Mouse (Mus musculus) hindbrain, embryonic 14.5 days (tissue): ENCODE measurements around the gene Pls1. TPM values are rescaled to one million over a fixed set of nuclear protein-coding genes. Genes with fewer than 3 reads are reported as not detected.
A peak's percentile ranks its signal among the peaks of the same experiment; 100 is the strongest.

Experiments used
- ATAC-seq: fragments of 200-750 bp; cut with Nextera tagmentation; 2 replicates; pipeline ENCODE4 v1.8.0; 2017; ENCODE audit warnings: moderate number of reproducible peaks, mild to moderate bottlenecking, moderate TSS enrichment, moderate library complexity; ENCODE audit not compliant: low FRiP score
- DNase-seq: peaks from one replicate; pipeline ENCODE4 v3.0.0-alpha.2; 2015; ENCODE audit warnings: low spot score
- H3K27ac ChIP-seq: fragments of 300-500 bp; sonication (generic); 2 replicates; pipeline ENCODE4 v1.5.1; 2014; ENCODE audit warnings: mild to moderate bottlenecking, moderate library complexity
- H3K27me3 ChIP-seq: fragments of 300-500 bp; sonication (generic); 2 replicates; pipeline ENCODE4 v1.6.1; 2014; ENCODE audit warnings: mild to moderate bottlenecking, low read length, mixed read lengths; ENCODE audit not compliant: control insufficient read depth, insufficient read depth
- H3K36me3 ChIP-seq: fragments of 300-500 bp; sonication (generic); replicated peaks from 2 replicates; pipeline ENCODE4 v1.6.1; 2014; ENCODE audit not compliant: control insufficient read depth, insufficient read depth
- H3K4me1 ChIP-seq: fragments of 300-500 bp; sonication (generic); replicated peaks from 2 replicates; pipeline ENCODE4 v1.6.1; 2014; ENCODE audit warnings: antibody characterized with exemption, low read length, mixed read lengths; ENCODE audit not compliant: control insufficient read depth, insufficient read depth
- H3K4me2 ChIP-seq: fragments of 300-500 bp; sonication (generic); replicated peaks from 2 replicates; pipeline ENCODE4 v1.6.1; 2014; ENCODE audit warnings: mild to moderate bottlenecking, moderate library complexity
- H3K4me3 ChIP-seq: fragments of 300-500 bp; sonication (generic); replicated peaks from 2 replicates; pipeline ENCODE4 v1.5.1; 2014; ENCODE audit warnings: mild to moderate bottlenecking, low read length
- H3K9ac ChIP-seq: fragments of 300-500 bp; sonication (generic); 2 replicates; pipeline ENCODE4 v1.6.1; 2014
- H3K9me3 ChIP-seq: fragments of 300-500 bp; sonication (generic); 2 replicates; pipeline ENCODE4 v1.6.1; 2016; ENCODE audit warnings: low read length; ENCODE audit not compliant: control insufficient read depth
- WGBS: fragments of 180-500 bp; shearing (Covaris S2); extraction: QIAGEN DNeasy Blood & Tissue Kit; methylation state at CpG from one replicate; pipeline ENCODE4 v1.1.7; 2014; 5-methylcytosine and 5-hydroxymethylcytosine counted together
- polyA plus RNA-seq: library from polyadenylated mRNA; unstranded; fragments of >200 nt; fragmentation: Nextera tagmentation; extraction: Ambion mirVana; gene quantifications from 2 replicates; pipeline ENCODE4 v1.2.1, GENCODE M21; 2014

Gene Pls1
- polyA plus RNA-seq, 1 experiment from 2014 or later = 2.9 TPM

DNA sequence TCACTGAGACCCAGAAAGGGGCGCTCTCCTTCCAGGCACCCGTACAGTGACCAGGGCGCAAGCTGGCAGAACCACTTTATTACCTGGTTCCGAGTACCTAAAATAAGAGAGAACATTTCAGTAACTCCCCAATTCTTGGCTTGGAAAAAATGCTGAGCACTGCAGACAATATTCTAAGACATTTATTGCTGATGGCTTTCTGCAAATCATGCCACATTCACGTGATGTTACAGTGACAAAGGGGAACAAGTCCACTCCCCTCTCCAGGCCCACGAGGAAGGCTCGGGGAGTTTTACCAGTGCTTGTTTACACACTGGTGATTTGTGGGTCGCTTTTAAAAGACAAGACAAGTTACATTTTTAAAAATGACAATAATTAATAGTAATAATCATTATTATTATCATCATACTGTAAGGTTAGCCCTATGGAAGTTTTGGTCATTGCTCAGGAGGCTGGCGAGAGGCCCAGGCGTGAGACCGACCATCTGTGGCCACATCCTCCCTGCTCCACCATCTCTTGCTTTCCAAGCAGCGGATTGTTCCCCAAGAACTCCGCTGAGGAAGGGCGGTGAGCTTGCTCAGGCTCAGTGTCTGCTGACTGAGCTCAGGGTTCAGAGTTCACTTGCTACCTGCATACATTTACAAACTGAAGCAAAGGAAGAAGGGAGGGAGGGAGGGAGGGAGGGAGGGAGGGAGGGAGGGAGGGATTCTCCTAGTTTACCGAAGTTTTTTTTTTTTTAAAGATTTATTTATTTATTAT is 50.9 kb downstream of the Pls1 start:
- Histone ChIP-seq H3K9me3 (no peaks in the 10 kb centered on the region), H3K4me3 (no peak overlapping the region), H3K4me1 (no peaks in the 10 kb centered on the region), H3K27ac (no peak overlapping the region), H3K9ac (no peak overlapping the region), H3K36me3 (no peaks in the 10 kb centered on the region), H3K4me2 (no peak overlapping the region), H3K27me3 (no peaks in the 10 kb centered on the region)
- ATAC-seq (no peak), DNase-seq (no peak)
- WGBS = 93% methylated on average over 15 of the region's 15 CpGs

DNA sequence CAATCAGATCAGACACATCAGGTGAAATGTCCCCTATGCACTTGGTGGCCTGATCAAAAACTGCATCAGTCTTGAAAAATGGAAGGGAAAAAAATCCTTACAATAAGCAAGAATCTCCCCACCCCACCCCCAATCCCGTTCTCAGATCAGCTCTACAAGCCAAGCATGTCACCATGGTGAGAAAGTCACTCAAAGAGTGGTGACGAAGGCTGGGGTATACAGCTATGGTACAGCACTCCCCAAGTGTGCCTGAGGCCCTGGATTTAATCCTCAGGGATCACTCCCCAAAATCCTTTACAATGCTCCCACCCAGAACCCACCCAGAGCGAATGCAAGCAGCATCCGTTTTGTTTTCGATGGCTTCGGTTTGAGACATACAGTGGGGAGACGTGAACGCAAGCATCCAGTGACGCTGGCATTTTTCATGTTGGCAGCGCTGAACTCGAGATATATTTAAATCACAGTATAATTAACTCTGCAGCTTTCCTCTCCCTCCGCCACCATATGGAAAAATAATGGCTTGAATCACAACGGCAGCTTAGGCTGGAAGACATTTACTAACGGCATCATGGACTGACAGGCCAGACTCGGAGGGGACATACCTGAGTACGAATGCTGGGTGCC is 60.1 kb downstream of the Pls1 start:
- Histone ChIP-seq H3K4me2 (no peak overlapping the region), H3K9me3 (no peaks in the 10 kb centered on the region), H3K4me3 (no peak overlapping the region), H3K27me3 (no peaks in the 10 kb centered on the region), H3K9ac (no peak overlapping the region), H3K4me1 (no peaks in the 10 kb centered on the region), H3K27ac (no peak overlapping the region), H3K36me3 (no peaks in the 10 kb centered on the region)
- 69% methylated on average over 16 of the region's 16 CpGs for WGBS
- ATAC-seq = no peak
- DNase-seq = no peak

DNA sequence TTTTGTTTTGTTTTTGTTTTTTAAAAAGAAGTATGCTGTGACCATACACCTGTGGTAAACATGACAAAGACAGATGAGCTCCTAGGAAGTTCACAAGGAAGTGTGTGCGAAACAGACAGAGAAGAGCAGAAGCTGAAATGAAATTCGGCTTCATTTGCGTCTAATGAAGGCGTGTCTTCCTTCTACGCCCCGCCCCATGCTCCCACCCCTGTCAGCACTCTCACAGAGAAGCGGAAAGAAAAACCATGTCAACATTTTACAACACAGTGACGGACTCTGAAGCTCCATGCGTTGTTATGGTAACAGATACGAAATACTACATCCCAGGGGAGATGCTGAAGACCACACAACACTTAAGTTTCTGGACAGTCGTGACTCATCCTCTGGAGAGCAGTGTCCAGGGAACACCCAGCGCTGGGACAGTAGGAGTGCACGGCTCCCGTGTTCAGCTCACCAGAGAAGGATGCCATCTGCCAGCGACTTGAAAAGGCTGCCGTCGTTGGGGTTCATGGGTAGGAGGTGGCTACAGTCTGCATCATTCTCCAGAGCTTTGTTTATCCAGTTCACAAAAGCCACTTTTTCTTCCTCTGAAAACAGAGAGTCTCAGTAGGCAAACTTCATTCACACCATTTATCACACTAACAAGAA is 61.3 kb downstream of the Pls1 start:
- no peaks in the 10 kb centered on the region for H3K4me1 ChIP-seq
- no peak for DNase-seq
- 67% methylated on average over 17 of the region's 17 CpGs for WGBS
- H3K4me3 ChIP-seq = no peak overlapping the region
- H3K9ac ChIP-seq = no peak overlapping the region
- no peaks in the 10 kb centered on the region for H3K27me3 ChIP-seq
- no peaks in the 10 kb centered on the region for H3K9me3 ChIP-seq
- H3K27ac ChIP-seq = no peak overlapping the region
- no peaks in the 10 kb centered on the region for H3K36me3 ChIP-seq
- H3K4me2 ChIP-seq = no peak overlapping the region
- ATAC-seq = no peak

DNA sequence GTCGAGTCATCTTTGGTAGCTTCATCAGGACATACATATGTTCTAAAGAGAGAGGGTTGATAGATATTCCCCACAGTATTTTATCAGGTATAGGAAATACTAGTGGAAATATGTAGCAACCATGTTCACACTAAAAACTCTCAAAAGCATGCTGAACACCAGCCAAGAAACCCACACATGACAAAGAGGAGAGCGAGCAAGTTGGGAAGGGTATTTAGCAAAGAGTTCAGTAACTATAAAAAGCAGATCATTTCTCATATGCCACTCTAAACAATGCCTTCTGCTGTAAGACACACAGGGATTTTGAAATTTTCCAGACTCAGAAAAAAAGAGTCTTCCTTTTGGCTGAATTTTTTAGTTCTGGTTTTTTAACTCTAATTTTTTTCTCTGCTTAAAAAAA is 73.4 kb downstream of the Pls1 start:
- no peak for ATAC-seq
- Histone ChIP-seq H3K27me3 (no peaks in the 10 kb centered on the region), H3K9me3 (no peaks in the 10 kb centered on the region), H3K9ac (no peak overlapping the region), H3K4me2 (no peak overlapping the region), H3K36me3 (no peaks in the 10 kb centered on the region), H3K4me3 (no peak overlapping the region), H3K27ac (no peak overlapping the region), H3K4me1 (no peaks in the 10 kb centered on the region)
- no peak for DNase-seq
- WGBS = 81% methylated on average over 2 of the region's 2 CpGs

DNA sequence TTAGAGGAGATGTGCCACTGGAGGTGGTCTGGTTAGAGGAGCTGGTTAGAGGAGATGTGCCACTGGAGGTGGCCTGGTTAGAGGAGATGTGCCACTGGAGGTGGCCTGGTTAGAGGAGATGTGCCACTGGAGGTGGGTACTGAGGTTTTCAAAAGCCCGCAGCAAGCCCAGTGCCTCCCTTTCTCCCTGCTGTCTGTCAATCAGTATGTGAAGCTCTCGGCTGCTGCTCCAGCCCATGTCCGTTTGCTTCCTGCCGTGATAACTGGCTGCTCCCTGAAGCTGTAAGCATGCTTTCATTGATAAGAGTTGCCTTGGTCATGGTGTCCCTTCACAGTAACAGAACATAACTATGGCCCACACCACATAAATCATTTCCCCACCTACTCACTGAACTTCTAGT is 81.9 kb downstream of the Pls1 start:
- H3K27ac ChIP-seq = no peak overlapping the region
- no peak for ATAC-seq
- H3K4me2 ChIP-seq = no peak overlapping the region
- no peaks in the 10 kb centered on the region for H3K9me3 ChIP-seq
- DNase-seq = no peak
- 86% methylated on average over 4 of the region's 4 CpGs for WGBS
- no peaks in the 10 kb centered on the region for H3K4me1 ChIP-seq
- no peaks in the 10 kb centered on the region for H3K36me3 ChIP-seq
- no peak overlapping the region for H3K9ac ChIP-seq
- H3K27me3 ChIP-seq = no peaks in the 10 kb centered on the region
- no peak overlapping the region for H3K4me3 ChIP-seq

DNA sequence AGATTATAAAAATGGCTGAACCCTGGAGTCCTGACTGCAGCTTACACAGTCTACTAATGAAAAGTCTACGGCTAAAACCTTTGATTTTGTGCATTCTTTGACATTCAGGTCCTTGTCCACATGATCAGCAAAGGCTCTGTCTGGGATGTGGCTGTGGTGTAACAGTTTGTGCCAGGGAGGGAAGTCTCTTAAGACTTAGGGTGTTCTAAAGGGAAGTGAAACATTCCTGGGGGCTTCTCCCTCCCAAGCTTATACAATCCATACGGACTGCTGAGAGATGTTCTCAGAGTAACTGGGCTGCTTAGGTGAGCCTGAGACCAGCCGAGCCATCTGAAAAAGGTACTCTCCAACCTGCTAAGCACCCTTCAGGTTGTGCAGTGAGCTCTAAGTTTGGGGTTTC is 82.9 kb downstream of the Pls1 start:
- ATAC-seq = no peak
- H3K9ac ChIP-seq = no peak overlapping the region
- no peaks in the 10 kb centered on the region for H3K27me3 ChIP-seq
- no peak for DNase-seq
- no peaks in the 10 kb centered on the region for H3K9me3 ChIP-seq
- 90% methylated on average over 3 of the region's 3 CpGs for WGBS
- H3K27ac ChIP-seq = no peak overlapping the region
- H3K4me1 ChIP-seq = no peaks in the 10 kb centered on the region
- H3K4me2 ChIP-seq = no peak overlapping the region
- no peak overlapping the region for H3K4me3 ChIP-seq
- no peaks in the 10 kb centered on the region for H3K36me3 ChIP-seq

DNA sequence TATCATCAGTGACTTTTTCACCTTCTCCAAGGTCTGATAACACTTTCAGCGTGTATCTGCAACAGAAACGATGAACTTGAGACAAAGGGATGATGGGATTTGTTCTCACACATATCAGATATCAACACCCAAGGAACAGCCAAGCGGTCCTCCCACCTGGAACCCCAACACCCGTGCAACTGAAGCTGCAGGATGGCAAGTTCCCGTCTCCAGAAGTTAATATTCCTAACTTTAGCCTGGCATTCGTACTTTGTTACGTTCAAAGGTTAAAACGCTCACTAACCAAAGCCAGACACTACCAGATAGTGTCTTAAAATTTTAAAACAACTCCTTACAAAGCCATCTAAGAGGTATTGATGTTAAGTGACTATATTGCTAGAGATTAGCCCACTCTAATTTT is 83.7 kb downstream of the Pls1 start:
- DNase-seq (no peak), ATAC-seq (no peak)
- Histone ChIP-seq H3K4me2 (no peak overlapping the region), H3K9me3 (no peaks in the 10 kb centered on the region), H3K27me3 (no peaks in the 10 kb centered on the region), H3K36me3 (no peaks in the 10 kb centered on the region), H3K4me3 (no peak overlapping the region), H3K9ac (no peak overlapping the region), H3K4me1 (no peaks in the 10 kb centered on the region), H3K27ac (no peak overlapping the region)
- 91% methylated on average over 8 of the region's 8 CpGs for WGBS

DNA sequence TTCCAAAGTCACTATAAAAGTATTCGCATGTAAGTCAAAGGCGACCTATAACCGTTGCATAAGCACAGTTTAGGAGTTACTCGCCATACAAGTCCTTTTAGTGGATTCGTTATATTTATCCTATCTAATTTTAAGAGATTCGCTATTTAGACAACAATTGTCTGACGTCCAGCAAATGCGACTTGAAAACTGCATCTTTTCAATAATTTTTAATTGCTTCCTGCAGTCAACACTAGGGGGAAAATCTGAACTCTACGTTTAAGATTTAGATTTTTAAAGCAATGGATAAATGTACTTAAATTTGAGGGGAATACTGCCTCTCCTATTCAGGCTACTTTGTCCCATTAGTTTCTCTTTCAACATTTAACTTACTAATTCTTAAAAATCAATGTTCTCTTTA is 94.4 kb downstream of the Pls1 start:
- H3K27ac ChIP-seq = no peak overlapping the region
- no peaks in the 10 kb centered on the region for H3K36me3 ChIP-seq
- DNase-seq (peak; percentile 53), ATAC-seq (no peak)
- H3K4me1 ChIP-seq = peaks cover 20% of the 10 kb centered on the region
- H3K9me3 ChIP-seq = no peaks in the 10 kb centered on the region
- no peaks in the 10 kb centered on the region for H3K27me3 ChIP-seq
- 44% methylated on average over 9 of the region's 9 CpGs for WGBS
- H3K9ac ChIP-seq = peak overlapping the region; percentile 91
- H3K4me3 ChIP-seq = peak overlapping the region; percentile 88
- H3K4me2 ChIP-seq = peak overlapping the region; percentile 62

DNA sequence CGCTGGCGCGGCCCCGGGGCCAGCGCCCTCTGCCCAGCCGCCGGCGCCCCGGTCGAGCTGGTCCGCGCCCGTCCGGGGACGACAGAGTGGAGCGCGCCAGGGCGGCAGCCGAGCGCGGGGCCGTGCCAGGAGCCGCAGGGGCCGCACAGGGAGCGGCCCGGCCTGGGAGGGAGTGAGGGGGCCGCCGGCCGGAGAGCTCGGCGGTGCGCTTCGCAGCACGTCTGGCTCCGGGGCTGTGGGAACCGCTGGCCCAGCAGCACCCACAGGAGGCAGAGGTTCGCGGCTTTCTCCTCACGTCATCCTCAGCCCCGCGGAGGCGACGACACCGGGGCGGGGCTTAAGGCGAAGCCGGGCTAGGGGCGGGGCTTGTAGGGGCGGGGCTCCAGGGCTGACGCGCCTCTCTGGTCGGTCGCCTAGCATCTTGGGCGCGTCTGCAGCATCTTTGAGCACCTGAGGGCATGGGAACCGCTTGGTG is 95.0 kb downstream of the Pls1 start, which contains the start of gene Trpc1:
Gene Trpc1, minus strand, starts transcription at position 339 of the 475 bp plus-strand sequence.
- H3K4me1 ChIP-seq = peaks cover 20% of the 10 kb centered on the region
- H3K9ac ChIP-seq = peak within 1 kb of the TSS; percentile 91
- ATAC-seq (peak; percentile 99), DNase-seq (peak; percentile 85)
- H3K4me3 ChIP-seq = peak within 1 kb of the TSS; percentile 88
- peak within 1 kb of the TSS; percentile 62 for H3K4me2 ChIP-seq
- H3K27ac ChIP-seq = peak within 1 kb of the TSS; percentile 62
- H3K27me3 ChIP-seq = no peaks in the 10 kb centered on the region
- H3K9me3 ChIP-seq = no peaks in the 10 kb centered on the region
- WGBS = under 1% methylated on average over 42 of the region's 56 CpGs
- no peaks in the 10 kb centered on the region for H3K36me3 ChIP-seq
